Mouse (Mus musculus): ENCODE measurements around the gene Haghl. TPM values are rescaled to one million over a fixed set of nuclear protein-coding genes. Genes with fewer than 3 reads are reported as not detected.

Gene Haghl
- polyA plus RNA-seq (2016; fragmentation: Nextera tagmentation; extraction: Ambion mirVana) = 93.0 and 95.4 TPM in 2 replicates

DNA sequence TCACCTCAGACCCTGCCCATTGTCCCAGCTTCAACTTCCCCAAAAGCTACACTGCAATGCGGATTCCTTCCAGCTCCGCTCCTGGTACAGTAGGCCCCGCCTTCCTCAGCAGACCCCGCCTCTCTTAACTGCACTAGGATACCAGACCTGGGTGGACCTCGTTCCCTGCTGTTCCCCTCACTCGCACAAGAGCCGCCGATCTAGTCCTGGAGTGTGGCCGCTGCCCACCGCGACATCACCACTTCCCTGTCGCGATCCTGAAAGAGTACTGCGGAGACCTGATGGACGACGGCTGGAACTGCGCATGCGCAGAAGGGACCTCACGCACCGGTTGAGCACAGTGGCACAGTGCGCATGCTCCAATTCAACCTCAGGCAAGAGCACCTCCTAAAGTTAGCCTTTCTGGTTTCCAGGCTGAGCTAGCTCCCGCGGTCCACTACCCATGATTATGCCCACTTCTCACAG is at the start of gene Haghl:
Gene Haghl, minus strand, starts transcription at position 393 of the 465 bp plus-strand sequence.
- Histone ChIP-seq H3K36me3 (peaks cover 65% of the 10 kb centered on the region), H3K9me3 (no peaks in the 10 kb centered on the region), H3K4me1 (peaks cover 24% of the 10 kb centered on the region), H3K27me3 (no peaks in the 10 kb centered on the region), H3K4me3 (peak within 1 kb of the TSS; percentile 57), H3K4me2 (replicated peaks) (peak within 1 kb of the TSS; percentile 68), H3K27ac (peak within 1 kb of the TSS; percentile 81), H3K9ac (peak within 1 kb of the TSS; percentile 72)
- ATAC-seq (ENCODE audit: insufficient number of reproducible peaks, insufficient read depth, low FRiP score, low TSS enrichment) = peak; percentile 75
- WGBS = under 1% methylated on average over 23 of the region's 23 CpGs

DNA sequence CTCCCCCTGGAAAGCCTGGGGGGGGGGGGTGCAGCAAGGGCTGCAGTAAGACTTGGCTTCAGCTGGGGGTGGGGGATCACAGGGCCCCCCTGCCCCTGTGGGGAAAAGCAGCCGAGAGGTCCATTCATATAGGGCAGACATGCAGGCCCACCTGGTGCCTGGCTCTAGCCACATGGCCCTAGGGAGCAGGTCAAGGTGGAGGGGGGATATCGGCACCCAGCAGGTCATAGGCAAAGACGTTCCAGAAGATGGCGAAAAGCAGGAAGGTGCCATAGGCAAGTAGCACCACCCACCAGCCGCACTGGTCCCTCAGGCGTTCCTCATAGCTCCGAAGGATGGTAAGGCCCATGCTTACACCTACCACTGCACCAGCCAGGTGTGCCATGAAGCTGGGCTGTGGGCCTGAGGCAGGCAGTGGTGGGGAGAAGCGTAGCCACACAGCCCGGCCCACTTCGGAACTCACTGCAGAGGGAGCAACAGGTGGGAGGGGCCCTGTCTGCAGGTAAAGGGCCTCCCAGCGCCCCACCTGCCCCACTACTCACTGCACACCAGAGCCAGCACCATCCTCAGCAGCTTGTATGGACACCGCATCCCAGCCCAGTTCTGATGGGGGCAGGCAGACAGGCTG is 49.2 kb upstream of the Haghl start:
- 92% methylated on average over 12 of the region's 12 CpGs for WGBS
- Histone ChIP-seq H3K4me2 (replicated peaks) (peak overlapping the region; percentile 79), H3K27me3 (no peaks in the 10 kb centered on the region), H3K27ac (no peak overlapping the region), H3K9me3 (no peaks in the 10 kb centered on the region), H3K4me1 (peaks cover 65% of the 10 kb centered on the region), H3K4me3 (peak overlapping the region; percentile 69), H3K36me3 (peaks cover 49% of the 10 kb centered on the region), H3K9ac (peak overlapping the region; percentile 87)
- ATAC-seq (ENCODE audit: insufficient number of reproducible peaks, insufficient read depth, low FRiP score, low TSS enrichment) = no peak

DNA sequence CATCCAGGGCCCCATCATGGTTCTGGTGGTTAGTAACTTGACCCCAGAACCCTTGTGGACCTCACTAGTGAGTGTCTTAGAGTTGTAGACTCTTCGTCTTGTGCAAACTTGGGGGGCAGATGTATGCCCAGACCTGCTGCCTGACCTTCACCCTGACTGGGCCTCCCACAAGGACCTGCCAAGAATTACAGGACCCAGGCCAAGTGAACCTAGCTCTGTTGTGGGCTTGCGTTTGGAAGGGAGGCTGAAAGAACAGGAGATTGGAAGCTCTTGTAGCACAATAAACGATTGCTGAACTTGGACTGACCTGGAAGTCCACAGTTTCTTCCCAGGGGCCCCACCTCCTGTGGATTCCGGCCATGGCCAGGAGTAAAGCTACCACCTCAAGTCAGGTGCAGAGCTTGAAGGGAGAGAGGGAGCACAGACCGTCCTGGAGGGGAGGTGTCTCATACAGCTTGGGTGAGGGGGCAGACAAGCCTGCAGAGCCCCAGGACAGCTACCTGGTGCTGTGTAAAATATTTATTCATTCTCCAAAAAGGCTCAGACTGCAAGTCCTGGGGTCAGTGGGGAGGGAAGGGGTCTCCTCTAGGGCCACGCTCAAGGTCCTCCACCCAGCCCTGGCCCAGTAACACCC is 48.6 kb upstream of the Haghl start:
- Histone ChIP-seq H3K4me3 (peak overlapping the region; percentile 69), H3K36me3 (peaks cover 42% of the 10 kb centered on the region), H3K9ac (peak overlapping the region; percentile 87), H3K27me3 (no peaks in the 10 kb centered on the region), H3K27ac (peak overlapping the region; percentile 89), H3K4me1 (peaks cover 69% of the 10 kb centered on the region), H3K4me2 (replicated peaks) (peak overlapping the region; percentile 79), H3K9me3 (no peaks in the 10 kb centered on the region)
- no peak for ATAC-seq (ENCODE audit: insufficient number of reproducible peaks, insufficient read depth, low FRiP score, low TSS enrichment)
- 39% methylated on average over 6 of the region's 6 CpGs for WGBS

DNA sequence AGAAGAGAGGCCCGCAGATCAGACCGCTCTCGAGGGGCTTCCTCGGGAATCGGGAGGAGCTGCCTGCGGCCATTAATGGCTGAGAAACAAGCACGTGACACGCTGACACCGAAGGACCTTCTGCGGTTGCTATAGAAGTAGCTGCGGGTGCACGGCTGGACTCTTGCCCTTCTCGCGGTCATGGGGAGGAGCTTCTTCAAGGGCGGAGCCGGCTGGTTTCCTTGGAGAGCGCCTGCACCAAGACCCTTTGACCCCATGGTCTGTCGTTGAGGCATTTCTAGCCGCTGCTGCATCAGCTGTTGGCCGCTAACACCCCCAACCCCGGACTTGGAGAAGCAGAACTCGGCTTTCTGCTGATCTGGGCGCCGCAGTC is 47.8 kb upstream of the Haghl start, which contains the start of gene Stub1:
Gene Stub1, minus strand, starts transcription at position 114 of the 373 bp plus-strand sequence.
- H3K9me3 ChIP-seq = no peaks in the 10 kb centered on the region
- peaks cover 72% of the 10 kb centered on the region for H3K4me1 ChIP-seq
- H3K27ac ChIP-seq = peak within 1 kb of the TSS; percentile 89
- H3K4me3 ChIP-seq = peak within 1 kb of the TSS; percentile 69
- WGBS = 0% methylated on average over 24 of the region's 24 CpGs
- H3K36me3 ChIP-seq = peaks cover 38% of the 10 kb centered on the region
- no peaks in the 10 kb centered on the region for H3K27me3 ChIP-seq
- peak within 1 kb of the TSS; percentile 87 for H3K9ac ChIP-seq
- peak; percentile 24 for ATAC-seq (ENCODE audit: insufficient number of reproducible peaks, insufficient read depth, low FRiP score, low TSS enrichment)
- peak within 1 kb of the TSS; percentile 79 for H3K4me2 ChIP-seq (replicated peaks)

DNA sequence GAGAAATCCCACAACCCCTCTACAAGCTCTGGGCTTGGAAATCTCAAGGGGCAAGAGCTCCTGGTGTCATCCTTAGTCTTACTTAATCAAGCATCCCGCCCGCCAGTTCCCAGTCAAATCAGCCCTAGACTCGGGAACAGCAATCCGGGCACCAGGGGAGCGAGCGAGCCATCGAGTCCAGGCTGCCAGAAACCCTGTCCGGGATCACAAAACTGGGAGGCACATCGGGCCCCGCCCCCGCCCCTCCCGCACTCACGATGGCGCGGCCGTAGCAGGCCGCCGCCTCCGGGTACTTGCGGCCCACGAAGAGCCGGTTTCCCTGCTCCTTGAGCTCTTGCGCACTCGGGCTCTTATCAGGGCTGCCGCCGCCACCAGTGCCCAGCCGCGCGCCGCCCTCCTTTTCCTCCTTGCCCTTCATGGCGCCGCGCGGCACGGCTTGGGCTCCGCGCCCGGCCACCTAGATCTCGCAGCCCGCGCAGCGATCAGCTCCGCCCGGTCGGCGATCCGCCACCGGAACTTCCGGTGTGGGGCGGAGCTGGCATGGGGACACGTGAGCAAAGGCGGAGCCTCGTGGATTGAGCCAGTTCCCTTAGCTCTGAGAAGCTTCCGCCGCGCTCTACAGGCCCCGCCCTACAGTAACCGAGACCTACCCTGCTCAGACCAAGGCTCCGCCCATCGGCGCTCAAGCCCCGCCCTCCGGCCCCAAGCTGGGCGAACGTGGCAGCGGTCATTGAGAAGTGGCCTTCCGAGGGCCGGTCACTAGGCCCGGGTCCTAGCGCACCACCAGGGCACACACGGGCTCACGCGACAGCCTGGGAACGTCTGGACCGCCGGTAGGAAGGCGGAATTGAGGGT is 47.2 kb upstream of the Haghl start:
- Histone ChIP-seq H3K4me3 (peak overlapping the region; percentile 69), H3K9ac (peak overlapping the region; percentile 87), H3K9me3 (no peaks in the 10 kb centered on the region), H3K36me3 (peaks cover 38% of the 10 kb centered on the region), H3K4me1 (peaks cover 76% of the 10 kb centered on the region), H3K4me2 (replicated peaks) (peak overlapping the region; percentile 79), H3K27ac (peak overlapping the region; percentile 89), H3K27me3 (no peaks in the 10 kb centered on the region)
- peak; percentile 82 for ATAC-seq (ENCODE audit: insufficient number of reproducible peaks, insufficient read depth, low FRiP score, low TSS enrichment)
- under 1% methylated on average over 77 of the region's 77 CpGs for WGBS

DNA sequence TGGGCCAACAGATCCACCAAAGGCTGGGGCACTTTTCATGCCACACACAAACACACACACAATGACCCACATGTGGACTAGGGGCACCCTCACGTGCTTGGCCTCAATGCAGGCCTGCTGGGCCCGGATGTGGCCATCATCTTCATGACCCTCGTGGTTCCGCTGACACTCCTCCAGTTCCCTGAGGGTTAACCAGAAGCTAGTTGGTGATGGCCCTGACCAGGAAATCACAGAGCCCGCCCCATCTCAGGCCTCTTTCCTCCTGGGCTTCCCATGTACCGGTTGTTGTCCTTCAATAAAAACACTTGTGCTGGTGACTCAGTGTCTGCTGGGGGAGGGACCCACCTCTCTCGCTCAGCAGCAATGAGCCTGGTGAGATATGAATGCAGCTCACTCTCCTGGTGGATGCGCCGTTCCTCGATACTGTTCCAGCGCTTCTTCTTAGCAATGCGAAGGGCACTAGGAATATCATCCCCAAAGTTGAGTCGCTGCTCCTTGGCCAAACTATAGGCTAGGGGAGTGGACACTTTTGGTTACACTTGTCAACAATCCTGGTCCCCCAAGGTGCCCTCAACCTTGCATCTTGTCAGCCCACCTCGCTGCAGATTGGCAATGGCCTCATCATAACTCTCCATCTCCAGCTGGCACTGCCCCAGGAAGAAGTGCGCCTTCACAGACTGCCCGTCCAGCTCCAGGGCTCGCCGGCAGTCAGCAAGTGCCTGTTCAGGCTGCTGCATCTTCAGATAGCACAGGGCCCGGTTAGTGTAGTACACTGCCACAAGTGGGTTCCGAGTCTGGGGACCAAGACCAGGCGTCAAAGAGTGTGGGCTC is 46.2 kb upstream of the Haghl start:
- 62% methylated on average over 21 of the region's 21 CpGs for WGBS
- peak overlapping the region; percentile 79 for H3K4me2 ChIP-seq (replicated peaks)
- ATAC-seq (ENCODE audit: insufficient number of reproducible peaks, insufficient read depth, low FRiP score, low TSS enrichment) = no peak
- H3K27ac ChIP-seq = peak overlapping the region; percentile 89
- H3K36me3 ChIP-seq = peaks cover 46% of the 10 kb centered on the region
- H3K4me1 ChIP-seq = peaks cover 68% of the 10 kb centered on the region
- H3K4me3 ChIP-seq = peak overlapping the region; percentile 69
- H3K27me3 ChIP-seq = no peaks in the 10 kb centered on the region
- H3K9ac ChIP-seq = peak overlapping the region; percentile 87
- no peaks in the 10 kb centered on the region for H3K9me3 ChIP-seq

DNA sequence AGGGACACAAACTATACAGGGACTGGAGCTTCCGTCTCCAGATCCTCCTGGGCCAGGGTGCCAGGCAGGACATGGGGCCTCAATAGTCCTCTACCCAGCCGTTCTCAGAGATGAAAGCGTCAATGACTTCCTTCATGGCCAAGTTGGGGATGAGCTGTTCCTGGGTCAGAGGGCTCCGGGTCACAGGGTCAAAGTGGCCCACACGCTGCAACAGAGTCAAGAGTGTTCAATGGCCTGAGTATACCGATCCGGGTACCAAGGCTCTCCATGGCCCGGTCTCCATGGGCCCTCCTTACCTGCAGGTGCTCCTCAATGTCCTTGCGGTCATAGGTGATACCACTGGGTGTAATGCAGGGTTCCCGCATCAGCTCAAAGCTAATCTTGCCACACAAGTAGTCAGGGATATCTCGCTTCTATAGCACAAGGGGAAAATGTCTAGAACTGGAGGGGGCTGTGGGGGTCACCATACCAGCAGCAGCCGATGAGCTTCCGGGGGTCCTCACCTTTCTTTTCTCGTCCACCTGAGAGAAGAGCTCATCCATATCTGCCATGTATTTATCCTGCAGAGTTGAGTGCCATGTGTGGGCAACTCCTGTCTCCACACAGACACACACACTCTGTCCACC is 45.4 kb upstream of the Haghl start:
- H3K27ac ChIP-seq = 0 out of 2 replicates have a peak overlapping the region, but pooled peaks have one; percentile 18
- H3K9me3 ChIP-seq = no peaks in the 10 kb centered on the region
- peaks cover 53% of the 10 kb centered on the region for H3K36me3 ChIP-seq
- ATAC-seq (ENCODE audit: insufficient number of reproducible peaks, insufficient read depth, low FRiP score, low TSS enrichment) = no peak
- H3K4me1 ChIP-seq = peaks cover 60% of the 10 kb centered on the region
- no peaks in the 10 kb centered on the region for H3K27me3 ChIP-seq
- peak overlapping the region; percentile 17; the same call in 1 of the 2 replicates for H3K9ac ChIP-seq
- H3K4me3 ChIP-seq = peak overlapping the region; percentile 69
- 82% methylated on average over 14 of the region's 14 CpGs for WGBS
- peak overlapping the region; percentile 79 for H3K4me2 ChIP-seq (replicated peaks)

DNA sequence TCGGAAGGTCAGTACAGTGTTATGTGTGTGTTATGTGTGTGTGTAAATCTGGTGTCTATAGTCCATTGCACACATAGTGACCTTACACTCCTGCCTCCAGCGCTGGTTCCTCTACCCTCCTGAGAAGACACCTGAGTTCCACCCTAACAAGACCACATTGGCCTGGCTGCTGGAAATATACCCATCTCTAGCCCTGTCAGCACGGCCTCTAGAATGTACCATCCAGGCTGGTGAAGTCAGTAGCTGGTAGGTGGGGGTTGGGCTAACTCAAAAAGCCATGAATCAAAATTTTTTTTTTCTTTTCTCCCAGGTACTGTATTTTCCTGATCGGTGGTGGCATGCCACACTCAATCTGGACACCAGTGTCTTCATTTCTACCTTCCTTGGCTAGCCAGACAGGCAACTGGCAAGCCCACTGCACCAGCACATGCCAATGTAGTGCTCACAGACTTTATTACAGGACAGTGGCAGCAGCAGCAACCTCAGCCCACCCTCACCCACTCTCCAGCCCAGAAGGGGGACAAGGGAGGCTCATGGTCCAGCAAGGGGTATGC is 44.8 kb upstream of the Haghl start:
- peaks cover 58% of the 10 kb centered on the region for H3K4me1 ChIP-seq
- 95% methylated on average over 4 of the region's 4 CpGs for WGBS
- peak overlapping the region; percentile 88 for H3K4me2 ChIP-seq (replicated peaks)
- H3K4me3 ChIP-seq = peak overlapping the region; percentile 56
- 0 out of 2 replicates have a peak overlapping the region, but pooled peaks have one; percentile 89 for H3K27ac ChIP-seq
- no peaks in the 10 kb centered on the region for H3K27me3 ChIP-seq
- H3K36me3 ChIP-seq = peaks cover 51% of the 10 kb centered on the region
- H3K9me3 ChIP-seq = no peaks in the 10 kb centered on the region
- peak overlapping the region; percentile 17; the same call in 1 of the 2 replicates for H3K9ac ChIP-seq
- no peak for ATAC-seq (ENCODE audit: insufficient number of reproducible peaks, insufficient read depth, low FRiP score, low TSS enrichment)

DNA sequence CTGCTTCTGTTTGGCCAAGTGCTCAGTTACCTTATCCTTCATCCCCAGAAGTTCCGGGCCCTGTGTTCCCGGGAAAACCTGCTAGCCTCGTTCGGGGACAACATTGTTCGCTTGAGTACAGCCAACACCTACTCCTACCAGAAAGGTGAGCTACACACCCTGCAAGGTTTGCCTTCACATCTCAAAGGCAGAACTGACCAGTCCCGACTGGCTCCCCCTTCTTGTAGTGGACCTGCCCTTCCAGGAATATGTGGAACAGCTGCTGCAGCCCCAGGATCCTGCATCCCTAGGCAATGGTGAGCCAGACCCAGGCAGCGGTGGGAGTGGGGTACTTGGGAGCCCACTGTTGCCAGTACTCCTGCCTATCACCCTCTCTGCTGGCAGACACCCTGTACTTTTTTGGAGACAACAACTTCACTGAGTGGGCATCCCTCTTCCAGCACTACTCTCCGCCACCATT is 44.1 kb upstream of the Haghl start:
- peaks cover 58% of the 10 kb centered on the region for H3K4me1 ChIP-seq
- no peaks in the 10 kb centered on the region for H3K27me3 ChIP-seq
- ATAC-seq (ENCODE audit: insufficient number of reproducible peaks, insufficient read depth, low FRiP score, low TSS enrichment) = no peak
- H3K4me3 ChIP-seq = peak overlapping the region; percentile 56
- H3K36me3 ChIP-seq = peaks cover 49% of the 10 kb centered on the region
- 38% methylated on average over 8 of the region's 8 CpGs for WGBS
- no peaks in the 10 kb centered on the region for H3K9me3 ChIP-seq
- H3K27ac ChIP-seq = peak overlapping the region; percentile 89
- H3K4me2 ChIP-seq (replicated peaks) = peak overlapping the region; percentile 88
- peak overlapping the region; percentile 65 for H3K9ac ChIP-seq

Measured in embryonic facial prominence, embryonic 12.5 days (tissue).